Mouse (Mus musculus) layer of hippocampus, postnatal 10 days (tissue): Measurements from ENCODE around the gene Cipc. TPM values are rescaled to one million over a fixed set of nuclear protein-coding genes. Genes with fewer than 3 reads are reported as not detected.

Experiments used
- DNase-seq, 2 experiments: peaks; one replicate each; pipeline ENCODE4 v3.0.0; 2021; ENCODE audit warnings: low spot score in 2 of 2
- total RNA-seq, 2 experiments: library from RNA; stranded (reverse); gene quantifications; 2 replicates each; pipeline ENCODE4 v1.2.3; 2021

Gene Cipc
- total RNA-seq, 2 experiments from 2014 or later: 55.2 to 58.1 TPM

- DNase-seq: no peak
Measured at GRCm38 (mm10) chr12:86958558-86958957, 11.7 kb downstream of the Cipc start.

GRCm38 (mm10) chr12:86959661-86960060, 12.8 kb downstream of the Cipc start:
- no peak for DNase-seq

- DNase-seq: no peak
Measured at GRCm38 (mm10) chr12:86960138-86960537, 13.3 kb downstream of the Cipc start.

- no peak for DNase-seq
Measured at GRCm38 (mm10) chr12:86960791-86961335, 14.0 kb downstream of the Cipc start.

GRCm38 (mm10) chr12:86961589-86962344, 14.9 kb downstream of the Cipc start:
- no peak for DNase-seq

GRCm38 (mm10) chr12:86964278-86965057, 17.6 kb downstream of the Cipc start:
- no peak for DNase-seq

- DNase-seq: no peak
Measured at GRCm38 (mm10) chr12:86965237-86965799, 18.5 kb downstream of the Cipc start.

- no peak for DNase-seq
Measured at GRCm38 (mm10) chr12:86968468-86969219, 21.8 kb downstream of the Cipc start.

- DNase-seq: no peak
Measured at GRCm38 (mm10) chr12:86969220-86969601, 22.4 kb downstream of the Cipc start.

GRCm38 (mm10) chr12:86971089-86971488, 24.2 kb downstream of the Cipc start:
- no peak for DNase-seq

- peak; percentile 51 to 69 for DNase-seq
Measured at GRCm38 (mm10) chr12:86973216-86973615, 26.4 kb downstream of the Cipc start.

- no peak for DNase-seq
Measured at GRCm38 (mm10) chr12:86973706-86974105, 26.9 kb downstream of the Cipc start.

- peak; percentile 86 to 89 for DNase-seq
Measured at GRCm38 (mm10) chr12:86974387-86975288, 27.8 kb downstream of the Cipc start.

GRCm38 (mm10) chr12:86975761-86976160, 28.9 kb downstream of the Cipc start:
- DNase-seq: no peak

- DNase-seq: no peak
Measured at GRCm38 (mm10) chr12:86976511-86977168, 29.8 kb downstream of the Cipc start.

- peak in 1 of 2 experiments; percentile 58 for DNase-seq
Measured at GRCm38 (mm10) chr12:86977833-86978232, 31.0 kb downstream of the Cipc start.

- no peak for DNase-seq
Measured at GRCm38 (mm10) chr12:86981180-86981579, 34.3 kb downstream of the Cipc start.

GRCm38 (mm10) chr12:86983470-86984193, 36.8 kb downstream of the Cipc start:
- peak; percentile 73 to 80 for DNase-seq

- peak in 1 of 2 experiments; percentile 51 for DNase-seq
Measured at GRCm38 (mm10) chr12:86984194-86984555, 37.3 kb downstream of the Cipc start.
